Mouse (Mus musculus) lung, postnatal 0 days (tissue): ENCODE results near the gene Ankrd33.
A peak's percentile ranks its signal among the peaks of the same experiment; 100 is the strongest.

Experiments used
- CTCF ChIP-seq: IDR thresholded peaks from 2 replicates; pipeline ENCODE4 v1.5.1; 2016; ENCODE audit warnings: antibody characterized with exemption, mild to moderate bottlenecking
- EP300 ChIP-seq: IDR thresholded peaks from 2 replicates; pipeline ENCODE4 v1.6.1; 2016; ENCODE audit warnings: antibody characterized with exemption, mild to moderate bottlenecking, control low read depth

- TF ChIP-seq EP300 (peak; percentile 32; the same call in 1 of the 2 replicates), CTCF (no peak)
Measured at GRCm38 (mm10) chr15:101082236-101082635, 33.3 kb upstream of the Ankrd33 start.
